Mouse (Mus musculus): ENCODE data around the gene Itpr3. TPM values are rescaled to one million over a fixed set of nuclear protein-coding genes. Genes with fewer than 3 reads are reported as not detected.
A peak's percentile ranks its signal among the peaks of the same experiment; 100 is the strongest.

Gene Itpr3
- polyA plus RNA-seq, 1 experiment from 2014 or later, result 1.1 TPM

- H3K9me3 ChIP-seq (replicated peaks; ENCODE audit: control insufficient read depth, low read length), result no peaks in the 10 kb centered on the region
- WGBS (ENCODE audit: insufficient replicate concordance), result 82% methylated on average over 6 of the region's 6 CpGs
- H3K4me1 ChIP-seq (ENCODE audit: control insufficient read depth, low read depth, low read length), result peaks cover 15% of the 10 kb centered on the region
- no peaks in the 10 kb centered on the region for H3K36me3 ChIP-seq (ENCODE audit: control insufficient read depth, insufficient read depth)
- H3K27ac ChIP-seq (ENCODE audit: low read length), result no peak overlapping the region
- no peaks in the 10 kb centered on the region for H3K27me3 ChIP-seq (ENCODE audit: control insufficient read depth, insufficient read depth, low read depth, low read length)
- no peak for ATAC-seq (ENCODE audit: low read depth)
- no peak overlapping the region for H3K4me3 ChIP-seq (ENCODE audit: low read depth, low read length)
- no peak overlapping the region for H3K4me2 ChIP-seq (ENCODE audit: low read depth, low read length)
- no peak overlapping the region for H3K9ac ChIP-seq (ENCODE audit: low read depth, low read length)
These were observed 101.3 kb downstream of the Itpr3 start for GRCm38 (mm10) chr17:27158439-27158838.

- Histone ChIP-seq H3K4me3 (ENCODE audit: low read depth, low read length) (no peak overlapping the region), H3K4me2 (ENCODE audit: low read depth, low read length) (no peak overlapping the region), H3K9ac (ENCODE audit: low read depth, low read length) (no peak overlapping the region), H3K4me1 (ENCODE audit: control insufficient read depth, low read depth, low read length) (peaks cover 8% of the 10 kb centered on the region), H3K27me3 (ENCODE audit: control insufficient read depth, insufficient read depth, low read depth, low read length) (no peaks in the 10 kb centered on the region), H3K27ac (ENCODE audit: low read length) (no peak overlapping the region), H3K36me3 (ENCODE audit: control insufficient read depth, insufficient read depth) (no peaks in the 10 kb centered on the region), H3K9me3 (replicated peaks; ENCODE audit: control insufficient read depth, low read length) (no peaks in the 10 kb centered on the region)
- WGBS (ENCODE audit: insufficient replicate concordance), result 69% methylated on average over 7 of the region's 7 CpGs
- ATAC-seq (ENCODE audit: low read depth), result no peak
These were observed 102.1 kb downstream of the Itpr3 start for GRCm38 (mm10) chr17:27159169-27159568.

- no peak overlapping the region for H3K27ac ChIP-seq (ENCODE audit: low read length)
- H3K4me2 ChIP-seq (ENCODE audit: low read depth, low read length), result no peak overlapping the region
- no peaks in the 10 kb centered on the region for H3K27me3 ChIP-seq (ENCODE audit: control insufficient read depth, insufficient read depth, low read depth, low read length)
- no peaks in the 10 kb centered on the region for H3K36me3 ChIP-seq (ENCODE audit: control insufficient read depth, insufficient read depth)
- no peak for ATAC-seq (ENCODE audit: low read depth)
- peaks cover 15% of the 10 kb centered on the region for H3K4me1 ChIP-seq (ENCODE audit: control insufficient read depth, low read depth, low read length)
- no peak overlapping the region for H3K9ac ChIP-seq (ENCODE audit: low read depth, low read length)
- no peak overlapping the region for H3K4me3 ChIP-seq (ENCODE audit: low read depth, low read length)
- WGBS (ENCODE audit: insufficient replicate concordance), result 69% methylated on average over 4 of the region's 4 CpGs
- no peaks in the 10 kb centered on the region for H3K9me3 ChIP-seq (replicated peaks; ENCODE audit: control insufficient read depth, low read length)
These were observed 103.8 kb downstream of the Itpr3 start for GRCm38 (mm10) chr17:27160905-27161304.

- Histone ChIP-seq H3K27me3 (ENCODE audit: control insufficient read depth, insufficient read depth, low read depth, low read length) (no peaks in the 10 kb centered on the region), H3K9me3 (replicated peaks; ENCODE audit: control insufficient read depth, low read length) (no peaks in the 10 kb centered on the region), H3K27ac (ENCODE audit: low read length) (peak overlapping the region; percentile 47; the same call in 1 of the 2 replicates), H3K4me1 (ENCODE audit: control insufficient read depth, low read depth, low read length) (peaks cover 18% of the 10 kb centered on the region), H3K36me3 (ENCODE audit: control insufficient read depth, insufficient read depth) (no peaks in the 10 kb centered on the region), H3K4me3 (ENCODE audit: low read depth, low read length) (no peak overlapping the region), H3K9ac (ENCODE audit: low read depth, low read length) (no peak overlapping the region), H3K4me2 (ENCODE audit: low read depth, low read length) (peak overlapping the region; percentile 11; the same call in 1 of the 2 replicates)
- 62% methylated on average over 8 of the region's 8 CpGs for WGBS (ENCODE audit: insufficient replicate concordance)
- ATAC-seq (ENCODE audit: low read depth), result no peak
These were observed 108.1 kb downstream of the Itpr3 start for GRCm38 (mm10) chr17:27165054-27165773.

GRCm38 (mm10) chr17:27166901-27167300, 109.8 kb downstream of the Itpr3 start:
- no peaks in the 10 kb centered on the region for H3K9me3 ChIP-seq (replicated peaks; ENCODE audit: control insufficient read depth, low read length)
- peaks cover 18% of the 10 kb centered on the region for H3K4me1 ChIP-seq (ENCODE audit: control insufficient read depth, low read depth, low read length)
- H3K9ac ChIP-seq (ENCODE audit: low read depth, low read length), result no peak overlapping the region
- H3K27me3 ChIP-seq (ENCODE audit: control insufficient read depth, insufficient read depth, low read depth, low read length), result no peaks in the 10 kb centered on the region
- no peak overlapping the region for H3K27ac ChIP-seq (ENCODE audit: low read length)
- H3K4me2 ChIP-seq (ENCODE audit: low read depth, low read length), result no peak overlapping the region
- no peak overlapping the region for H3K4me3 ChIP-seq (ENCODE audit: low read depth, low read length)
- no peaks in the 10 kb centered on the region for H3K36me3 ChIP-seq (ENCODE audit: control insufficient read depth, insufficient read depth)
- ATAC-seq (ENCODE audit: low read depth), result no peak
- 56% methylated on average over 6 of the region's 6 CpGs for WGBS (ENCODE audit: insufficient replicate concordance)

GRCm38 (mm10) chr17:27167545-27167944, 110.4 kb downstream of the Itpr3 start, which contains the start of gene Ip6k3:
TSS of gene Ip6k3 (minus strand) at chr17:27167795.
- H3K9me3 ChIP-seq (replicated peaks; ENCODE audit: control insufficient read depth, low read length), result no peaks in the 10 kb centered on the region
- H3K4me1 ChIP-seq (ENCODE audit: control insufficient read depth, low read depth, low read length), result peaks cover 18% of the 10 kb centered on the region
- H3K27ac ChIP-seq (ENCODE audit: low read length), result no peak within 1 kb of the TSS
- no peak within 1 kb of the TSS for H3K4me2 ChIP-seq (ENCODE audit: low read depth, low read length)
- no peaks in the 10 kb centered on the region for H3K36me3 ChIP-seq (ENCODE audit: control insufficient read depth, insufficient read depth)
- H3K4me3 ChIP-seq (ENCODE audit: low read depth, low read length), result no peak within 1 kb of the TSS
- ATAC-seq (ENCODE audit: low read depth), result no peak
- WGBS (ENCODE audit: insufficient replicate concordance), result 41% methylated on average over 4 of the region's 4 CpGs
- no peaks in the 10 kb centered on the region for H3K27me3 ChIP-seq (ENCODE audit: control insufficient read depth, insufficient read depth, low read depth, low read length)
- H3K9ac ChIP-seq (ENCODE audit: low read depth, low read length), result no peak within 1 kb of the TSS

- Histone ChIP-seq H3K9me3 (replicated peaks; ENCODE audit: control insufficient read depth, low read length) (no peaks in the 10 kb centered on the region), H3K9ac (ENCODE audit: low read depth, low read length) (no peak overlapping the region), H3K36me3 (ENCODE audit: control insufficient read depth, insufficient read depth) (no peaks in the 10 kb centered on the region), H3K4me2 (ENCODE audit: low read depth, low read length) (no peak overlapping the region), H3K27me3 (ENCODE audit: control insufficient read depth, insufficient read depth, low read depth, low read length) (no peaks in the 10 kb centered on the region), H3K4me3 (ENCODE audit: low read depth, low read length) (no peak overlapping the region), H3K4me1 (ENCODE audit: control insufficient read depth, low read depth, low read length) (peaks cover 18% of the 10 kb centered on the region), H3K27ac (ENCODE audit: low read length) (no peak overlapping the region)
- ATAC-seq (ENCODE audit: low read depth), result no peak
- 66% methylated on average over 4 of the region's 4 CpGs for WGBS (ENCODE audit: insufficient replicate concordance)
These were observed 111.5 kb downstream of the Itpr3 start for GRCm38 (mm10) chr17:27168569-27168968.

GRCm38 (mm10) chr17:27169952-27170695, 113.0 kb downstream of the Itpr3 start:
- Histone ChIP-seq H3K4me1 (ENCODE audit: control insufficient read depth, low read depth, low read length) (peaks cover 16% of the 10 kb centered on the region), H3K9ac (ENCODE audit: low read depth, low read length) (no peak overlapping the region), H3K27ac (ENCODE audit: low read length) (no peak overlapping the region), H3K27me3 (ENCODE audit: control insufficient read depth, insufficient read depth, low read depth, low read length) (no peaks in the 10 kb centered on the region), H3K4me3 (ENCODE audit: low read depth, low read length) (no peak overlapping the region), H3K9me3 (replicated peaks; ENCODE audit: control insufficient read depth, low read length) (no peaks in the 10 kb centered on the region), H3K36me3 (ENCODE audit: control insufficient read depth, insufficient read depth) (no peaks in the 10 kb centered on the region), H3K4me2 (ENCODE audit: low read depth, low read length) (no peak overlapping the region)
- ATAC-seq (ENCODE audit: low read depth), result 0 out of 2 replicates have a peak, but pooled peaks have one; percentile 7
- whole genome bisulfite sequencing (ENCODE audit: insufficient replicate concordance), result 63% methylated on average over 11 of the region's 11 CpGs

GRCm38 (mm10) chr17:27171121-27171520, 114.0 kb downstream of the Itpr3 start:
- H3K4me2 ChIP-seq (ENCODE audit: low read depth, low read length), result no peak overlapping the region
- H3K36me3 ChIP-seq (ENCODE audit: control insufficient read depth, insufficient read depth), result no peaks in the 10 kb centered on the region
- 53% methylated on average over 5 of the region's 5 CpGs for WGBS (ENCODE audit: insufficient replicate concordance)
- H3K9ac ChIP-seq (ENCODE audit: low read depth, low read length), result no peak overlapping the region
- H3K27ac ChIP-seq (ENCODE audit: low read length), result no peak overlapping the region
- H3K27me3 ChIP-seq (ENCODE audit: control insufficient read depth, insufficient read depth, low read depth, low read length), result no peaks in the 10 kb centered on the region
- ATAC-seq (ENCODE audit: low read depth), result no peak
- no peak overlapping the region for H3K4me3 ChIP-seq (ENCODE audit: low read depth, low read length)
- H3K4me1 ChIP-seq (ENCODE audit: control insufficient read depth, low read depth, low read length), result peaks cover 9% of the 10 kb centered on the region
- H3K9me3 ChIP-seq (replicated peaks; ENCODE audit: control insufficient read depth, low read length), result no peaks in the 10 kb centered on the region
